Mouse (Mus musculus) embryonic facial prominence, embryonic 13.5 days (tissue): ENCODE results near the gene Cttnbp2nl. TPM values are rescaled to one million over a fixed set of nuclear protein-coding genes. Genes with fewer than 3 reads are reported as not detected.

ENCODE experiments used
- ATAC-seq: fragments of 200-750 bp; cut with Nextera tagmentation; 2 replicates; pipeline ENCODE4 v1.8.0; 2017; ENCODE audit warnings: low read depth; ENCODE audit not compliant: insufficient number of reproducible peaks, insufficient read depth, low FRiP score, low TSS enrichment
- H3K27ac ChIP-seq: fragments of 300-500 bp; sonication (generic); 2 replicates; pipeline ENCODE4 v1.5.1; 2015; ENCODE audit warnings: moderate library complexity, mild to moderate bottlenecking, inconsistent platforms
- H3K27me3 ChIP-seq: fragments of 300-500 bp; sonication (generic); 2 replicates; pipeline ENCODE4 v1.6.1; 2015; ENCODE audit warnings: mild to moderate bottlenecking, inconsistent platforms
- H3K36me3 ChIP-seq: fragments of 300-500 bp; sonication (generic); 2 replicates; pipeline ENCODE4 v1.6.1; 2015; ENCODE audit warnings: mild to moderate bottlenecking, inconsistent platforms
- H3K4me1 ChIP-seq: fragments of 300-500 bp; sonication (generic); 2 replicates; pipeline ENCODE4 v1.6.1; 2015; ENCODE audit warnings: inconsistent platforms
- H3K4me2 ChIP-seq: fragments of 300-500 bp; sonication (generic); 2 replicates; pipeline ENCODE4 v1.6.1; 2015; ENCODE audit warnings: moderate library complexity, mild to moderate bottlenecking, inconsistent platforms
- H3K4me3 ChIP-seq: fragments of 300-500 bp; sonication (generic); 2 replicates; pipeline ENCODE4 v1.5.1; 2015; ENCODE audit warnings: mild to moderate bottlenecking, inconsistent platforms
- H3K9ac ChIP-seq: fragments of 300-500 bp; sonication (generic); 2 replicates; pipeline ENCODE4 v1.6.1; 2015; ENCODE audit warnings: mild to moderate bottlenecking, inconsistent platforms
- H3K9me3 ChIP-seq: fragments of 300-500 bp; sonication (generic); 2 replicates; pipeline ENCODE4 v1.6.1; 2016; ENCODE audit warnings: inconsistent platforms
- WGBS: fragments of 180-500 bp; shearing (Covaris S2); methylation state at CpG from one replicate; pipeline ENCODE4 v1.1.7; 2015; ENCODE audit warnings: mixed read lengths; 5-methylcytosine and 5-hydroxymethylcytosine counted together
- polyA plus RNA-seq: library from polyadenylated mRNA; unstranded; fragments of >200 nt; fragmentation: Nextera tagmentation; extraction: Ambion mirVana; gene quantifications from 2 replicates; pipeline ENCODE4 v1.2.1, GENCODE M21; 2015

Gene Cttnbp2nl
- polyA plus RNA-seq, 1 experiment from 2014 or later: 40.4 TPM

GRCm38 (mm10) chr3:105040002-105040401 lies 12.9 kb downstream of the Cttnbp2nl start:
- ATAC-seq: no peak
- Histone ChIP-seq H3K36me3 (peaks cover 38% of the 10 kb centered on the region), H3K9ac (no peak overlapping the region), H3K4me3 (no peak overlapping the region), H3K27me3 (no peaks in the 10 kb centered on the region), H3K9me3 (no peaks in the 10 kb centered on the region), H3K27ac (no peak overlapping the region), H3K4me2 (no peak overlapping the region), H3K4me1 (peaks cover 25% of the 10 kb centered on the region)
- WGBS: 43% methylated on average over 8 of the region's 8 CpGs

- H3K9me3 ChIP-seq: no peaks in the 10 kb centered on the region
- H3K27me3 ChIP-seq: no peaks in the 10 kb centered on the region
- H3K4me2 ChIP-seq: no peak overlapping the region
- 88% methylated on average over 6 of the region's 6 CpGs for WGBS
- H3K36me3 ChIP-seq: peaks cover 65% of the 10 kb centered on the region
- H3K4me1 ChIP-seq: peaks cover 15% of the 10 kb centered on the region
- H3K27ac ChIP-seq: no peak overlapping the region
- no peak for ATAC-seq
- no peak overlapping the region for H3K9ac ChIP-seq
- no peak overlapping the region for H3K4me3 ChIP-seq
Observed at GRCm38 (mm10) chr3:105037240-105037770, 15.6 kb downstream of the Cttnbp2nl start.

GRCm38 (mm10) chr3:105036281-105036847 lies 16.6 kb downstream of the Cttnbp2nl start:
- Histone ChIP-seq H3K9me3 (no peaks in the 10 kb centered on the region), H3K9ac (no peak overlapping the region), H3K4me3 (no peak overlapping the region), H3K27me3 (no peaks in the 10 kb centered on the region), H3K4me1 (peaks cover 9% of the 10 kb centered on the region), H3K27ac (no peak overlapping the region; the same call in 1 of the 2 replicates), H3K36me3 (peaks cover 74% of the 10 kb centered on the region), H3K4me2 (no peak overlapping the region)
- 76% methylated on average over 10 of the region's 10 CpGs for WGBS
- ATAC-seq: no peak

- no peaks in the 10 kb centered on the region for H3K9me3 ChIP-seq
- H3K9ac ChIP-seq: no peak overlapping the region
- H3K27me3 ChIP-seq: no peaks in the 10 kb centered on the region
- H3K4me3 ChIP-seq: no peak overlapping the region
- no peak overlapping the region for H3K4me2 ChIP-seq
- H3K27ac ChIP-seq: peak overlapping the region; percentile 53; the same call in 1 of the 2 replicates
- 0 out of 2 replicates have a peak, but pooled peaks cover 4% of the 10 kb centered on the region for H3K4me1 ChIP-seq
- WGBS: 85% methylated on average over 10 of the region's 10 CpGs
- H3K36me3 ChIP-seq: peaks cover 27% of the 10 kb centered on the region
- ATAC-seq: no peak
Observed at GRCm38 (mm10) chr3:105023371-105024005, 29.5 kb downstream of the Cttnbp2nl start.

- Histone ChIP-seq H3K4me1 (0 out of 2 replicates have a peak, but pooled peaks cover 4% of the 10 kb centered on the region), H3K9ac (no peak overlapping the region), H3K36me3 (peaks cover 19% of the 10 kb centered on the region), H3K4me3 (no peak overlapping the region), H3K4me2 (no peak overlapping the region), H3K27me3 (no peaks in the 10 kb centered on the region), H3K27ac (0 out of 2 replicates have a peak overlapping the region, but pooled peaks have one; percentile 0), H3K9me3 (no peaks in the 10 kb centered on the region)
- WGBS: 42% methylated on average over 12 of the region's 12 CpGs
- ATAC-seq: no peak
Observed at GRCm38 (mm10) chr3:105019826-105020692, 32.9 kb downstream of the Cttnbp2nl start.

GRCm38 (mm10) chr3:105018783-105019105 lies 34.2 kb downstream of the Cttnbp2nl start:
- WGBS: 90% methylated on average over 6 of the region's 6 CpGs
- no peak overlapping the region for H3K9ac ChIP-seq

GRCm38 (mm10) chr3:105018085-105018782 lies 34.7 kb downstream of the Cttnbp2nl start:
- 0 out of 2 replicates have a peak, but pooled peaks cover 4% of the 10 kb centered on the region for H3K4me1 ChIP-seq
- peaks cover 17% of the 10 kb centered on the region for H3K36me3 ChIP-seq
- WGBS: 76% methylated on average over 10 of the region's 10 CpGs
- H3K9me3 ChIP-seq: no peaks in the 10 kb centered on the region
- H3K9ac ChIP-seq: no peak overlapping the region
- no peak overlapping the region for H3K27ac ChIP-seq
- no peak overlapping the region for H3K4me2 ChIP-seq
- no peak for ATAC-seq
- H3K4me3 ChIP-seq: no peak overlapping the region
- no peaks in the 10 kb centered on the region for H3K27me3 ChIP-seq

More at GRCm38 (mm10) chr3:105018783-105019105, 34.2 kb downstream of the Cttnbp2nl start:
- H3K27me3 ChIP-seq: no peaks in the 10 kb centered on the region
- 0 out of 2 replicates have a peak, but pooled peaks cover 4% of the 10 kb centered on the region for H3K4me1 ChIP-seq
- no peak overlapping the region for H3K27ac ChIP-seq
- no peak for ATAC-seq
- H3K4me3 ChIP-seq: no peak overlapping the region
- H3K9me3 ChIP-seq: no peaks in the 10 kb centered on the region
- no peak overlapping the region for H3K4me2 ChIP-seq
- peaks cover 19% of the 10 kb centered on the region for H3K36me3 ChIP-seq

- no peak for ATAC-seq
- Histone ChIP-seq H3K9me3 (no peaks in the 10 kb centered on the region), H3K36me3 (peaks cover 9% of the 10 kb centered on the region; the same call in 1 of the 2 replicates), H3K27me3 (no peaks in the 10 kb centered on the region), H3K27ac (no peak overlapping the region), H3K4me3 (no peak overlapping the region), H3K9ac (no peak overlapping the region), H3K4me2 (no peak overlapping the region), H3K4me1 (0 out of 2 replicates have a peak, but pooled peaks cover 4% of the 10 kb centered on the region)
- 89% methylated on average over 8 of the region's 8 CpGs for WGBS
Observed at GRCm38 (mm10) chr3:105017314-105017713, 35.6 kb downstream of the Cttnbp2nl start.

GRCm38 (mm10) chr3:105016204-105016603 lies 36.7 kb downstream of the Cttnbp2nl start:
- no peak overlapping the region for H3K9ac ChIP-seq
- 0 out of 2 replicates have a peak, but pooled peaks cover 4% of the 10 kb centered on the region for H3K4me1 ChIP-seq
- H3K4me3 ChIP-seq: no peak overlapping the region
- no peaks in the 10 kb centered on the region for H3K27me3 ChIP-seq
- 80% methylated on average over 7 of the region's 7 CpGs for WGBS
- peaks cover 13% of the 10 kb centered on the region for H3K36me3 ChIP-seq
- H3K27ac ChIP-seq: no peak overlapping the region
- ATAC-seq: no peak
- no peaks in the 10 kb centered on the region for H3K9me3 ChIP-seq
- H3K4me2 ChIP-seq: no peak overlapping the region

- Histone ChIP-seq H3K4me2 (no peak overlapping the region), H3K4me1 (no peaks in the 10 kb centered on the region), H3K27me3 (no peaks in the 10 kb centered on the region), H3K4me3 (no peak overlapping the region), H3K27ac (no peak overlapping the region), H3K36me3 (peaks cover 26% of the 10 kb centered on the region), H3K9me3 (no peaks in the 10 kb centered on the region), H3K9ac (no peak overlapping the region)
- ATAC-seq: no peak
- WGBS: 65% methylated on average over 2 of the region's 2 CpGs
Observed at GRCm38 (mm10) chr3:105014908-105015307, 38.0 kb downstream of the Cttnbp2nl start.
